Mouse (Mus musculus) small intestine, adult 2 months (tissue): ENCODE measurements around the gene Svop.

Experiments used
- CTCF ChIP-seq: fragments of 200-500 bp; IDR thresholded peaks from 2 replicates; pipeline ENCODE4 v1.5.1; 2012; ENCODE audit warnings: low read depth, mild to moderate bottlenecking, control low read depth, inconsistent platforms, low read length, moderate library complexity, mixed read lengths; ENCODE audit not compliant: insufficient replicate concordance, insufficient read length; ENCODE audit errors: extremely low read depth
- POLR2A ChIP-seq: fragments of 200-500 bp; IDR thresholded peaks from 2 replicates; pipeline ENCODE4 v1.6.1; 2012; ENCODE audit warnings: low read depth, mild to moderate bottlenecking, control low read depth, inconsistent platforms, low read length, moderate library complexity

DNA sequence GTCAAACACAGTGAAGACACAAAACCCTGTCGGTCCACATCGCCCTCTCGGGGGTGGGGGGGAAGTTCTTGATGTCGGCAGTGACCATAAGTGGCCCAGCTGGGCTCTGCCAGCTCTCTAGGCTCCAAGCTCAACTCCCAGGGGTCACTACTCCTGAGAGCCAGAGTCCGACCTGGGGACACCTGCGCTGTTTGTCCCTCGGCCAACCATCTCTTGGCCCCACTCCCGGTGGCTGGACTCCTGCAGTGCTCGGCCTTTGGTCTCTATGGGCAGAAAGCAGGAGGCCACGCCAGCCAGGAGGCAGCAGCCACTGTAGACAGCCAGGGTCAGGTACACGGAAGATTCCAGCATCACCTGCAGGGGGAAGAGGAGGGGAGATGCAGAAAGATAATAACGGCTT lies 63.3 kb downstream of the Svop start:
- no peak for TF ChIP-seq CTCF
- no peak for TF ChIP-seq POLR2A
